Mouse (Mus musculus): ENCODE measurements at regions not wholly inside any gene's neighbourhood (a gene's known extent, or its start where the extent isn't known, plus 50 kb on each side); places are given as distances from the start of the nearest gene placed in this dataset.

GRCm38 (mm10) chr9:9312274-9312673 is 73.4 kb upstream of the Arhgap42 start:
- TF ChIP-seq CTCF (IDR thresholded peaks at IDR 0.05) (no peak), EP300 (IDR thresholded peaks at IDR 0.05) (no peak)

Measured in lung, postnatal 0 days (tissue).